Mouse (Mus musculus) G1E (cell line): ENCODE measurements around the gene Gm16253. TPM values are rescaled to one million over a fixed set of nuclear protein-coding genes. Genes with fewer than 3 reads are reported as not detected.

Source experiments
- ATAC-seq: 2 replicates; pipeline ENCODE4 v1.8.0; 2016; ENCODE audit warnings: mild to moderate bottlenecking; ENCODE audit not compliant: insufficient number of reproducible peaks, poor library complexity, low FRiP score, severe bottlenecking; ENCODE audit errors: extremely low read depth
- DNase-seq: peaks from one replicate; pipeline ENCODE4 v3.0.0; 2012; ENCODE audit warnings: low spot score
- H3K27me3 ChIP-seq: 2 replicates; pipeline ENCODE4 v1.6.1; 2012; ENCODE audit warnings: mild to moderate bottlenecking, low read length, inconsistent platforms; ENCODE audit not compliant: insufficient read depth
- H3K36me3 ChIP-seq: replicated peaks from 2 replicates; pipeline ENCODE3; 2012; ENCODE audit warnings: mild to moderate bottlenecking, inconsistent platforms
- H3K4me1 ChIP-seq: 2 replicates; pipeline ENCODE4 v1.6.1; 2012; ENCODE audit warnings: low read depth, low read length, inconsistent platforms, mixed read lengths; ENCODE audit not compliant: insufficient read depth
- H3K4me3 ChIP-seq: 2 replicates; pipeline ENCODE4 v1.5.1; 2012; ENCODE audit warnings: low read depth, mild to moderate bottlenecking, inconsistent platforms, low read length, moderate library complexity, mixed read lengths
- H3K9me3 ChIP-seq: replicated peaks from 2 replicates; pipeline ENCODE4 v1.6.1; 2012; ENCODE audit warnings: inconsistent platforms
- CTCF ChIP-seq: IDR thresholded peaks from 2 replicates; pipeline ENCODE4 v1.5.1; 2012; ENCODE audit warnings: low read depth, low read length, inconsistent platforms, mixed read lengths
- GATA1 ChIP-seq: IDR thresholded peaks from 2 replicates; pipeline ENCODE4 v1.6.1; 2012; ENCODE audit warnings: borderline replicate concordance, low read length, inconsistent platforms, mixed read lengths
- GATA2 ChIP-seq: IDR thresholded peaks from 2 replicates; pipeline ENCODE4 v1.6.1; 2012; ENCODE audit warnings: low read depth, low read length, inconsistent platforms, borderline replicate concordance
- POLR2AphosphoS5 ChIP-seq: IDR thresholded peaks from 2 replicates; pipeline ENCODE4 v1.6.1; 2012; ENCODE audit warnings: low read depth, low read length, inconsistent platforms; ENCODE audit not compliant: insufficient replicate concordance
- TAL1 ChIP-seq: conservative IDR thresholded peaks from 2 replicates; pipeline ENCODE4 v1.6.1; 2012; ENCODE audit warnings: low read depth, low read length, inconsistent platforms, mixed read lengths
- polyA plus RNA-seq: library from polyadenylated mRNA; stranded (reverse); fragments of >175 nt; gene quantifications from 2 replicates; pipeline ENCODE4 v1.2.3, GENCODE M21; 2012
- total RNA-seq, 2 experiments: library from RNA; stranded (forward) in 1 of 2; stranded (reverse) in 1 of 2; fragments of 200-1000 nt in 1 of 2; fragments of >200 nt in 1 of 2; fragmentation: Nextera tagmentation in 1 of 2; gene quantifications; 2 replicates each; pipeline ENCODE4 v1.2.3; 2014 to 2017

The Gm16253 gene
- total and polyA plus RNA-seq, 3 experiments: not detected

GRCm38 (mm10) chr3:96577566-96577965 lies 782 bp downstream of the Gm16253 start:
- H3K4me1 ChIP-seq: peaks cover 33% of the 10 kb centered on the region
- no peak overlapping the region for H3K4me3 ChIP-seq

GRCm38 (mm10) chr3:96578561-96579238 lies 1.9 kb downstream of the Gm16253 start:
- H3K4me3 ChIP-seq: no peak overlapping the region
- ATAC-seq: no peak
- TF ChIP-seq CTCF (no peak), POLR2AphosphoS5 (no peak), GATA1 (no peak), TAL1 (no peak), GATA2 (no peak)
- peaks cover 24% of the 10 kb centered on the region for H3K36me3 ChIP-seq
- no peaks in the 10 kb centered on the region for H3K9me3 ChIP-seq
- peaks cover 29% of the 10 kb centered on the region for H3K4me1 ChIP-seq
- H3K27me3 ChIP-seq: 0 out of 2 replicates have a peak, but pooled peaks cover 8% of the 10 kb centered on the region
- no peak for DNase-seq

More at GRCm38 (mm10) chr3:96577566-96577965, 782 bp downstream of the Gm16253 start:
- Histone ChIP-seq H3K27me3 (peaks cover 13% of the 10 kb centered on the region; the same call in 1 of the 2 replicates), H3K9me3 (no peaks in the 10 kb centered on the region), H3K36me3 (peaks cover 24% of the 10 kb centered on the region)
- ATAC-seq (no peak), DNase-seq (no peak)
- TF ChIP-seq TAL1: no peak
- no peak for TF ChIP-seq POLR2AphosphoS5
- TF ChIP-seq CTCF: no peak
- TF ChIP-seq GATA1: no peak
- no peak for TF ChIP-seq GATA2

- ATAC-seq: no peak
- no peak overlapping the region for H3K4me3 ChIP-seq
- TF ChIP-seq GATA1 (no peak), TAL1 (no peak), POLR2AphosphoS5 (no peak), GATA2 (no peak), CTCF (no peak)
- peaks cover 29% of the 10 kb centered on the region for H3K4me1 ChIP-seq
- 0 out of 2 replicates have a peak, but pooled peaks cover 2% of the 10 kb centered on the region for H3K27me3 ChIP-seq
- DNase-seq: no peak
- H3K36me3 ChIP-seq: peaks cover 26% of the 10 kb centered on the region
- no peaks in the 10 kb centered on the region for H3K9me3 ChIP-seq
Observed at GRCm38 (mm10) chr3:96579239-96579750, 2.5 kb downstream of the Gm16253 start.

- DNase-seq (peak; percentile 66), ATAC-seq (peak; percentile 65)
- H3K36me3 ChIP-seq: peaks cover 26% of the 10 kb centered on the region
- H3K4me1 ChIP-seq: peaks cover 29% of the 10 kb centered on the region
- H3K9me3 ChIP-seq: no peaks in the 10 kb centered on the region
- H3K27me3 ChIP-seq: no peaks in the 10 kb centered on the region
- peak overlapping the region; percentile 42; the same call in 1 of the 2 replicates for H3K4me3 ChIP-seq
- TF ChIP-seq POLR2AphosphoS5: no peak
- peak; percentile 96 for TF ChIP-seq CTCF
- no peak for TF ChIP-seq TAL1
- TF ChIP-seq GATA1: no peak
- TF ChIP-seq GATA2: peak; percentile 97
Observed at GRCm38 (mm10) chr3:96579885-96580454, 3.2 kb downstream of the Gm16253 start.

- no peak for DNase-seq
- TF ChIP-seq TAL1: no peak
- TF ChIP-seq POLR2AphosphoS5: no peak
- no peak for ATAC-seq
- Histone ChIP-seq H3K4me3 (no peak overlapping the region), H3K4me1 (peaks cover 28% of the 10 kb centered on the region), H3K27me3 (no peaks in the 10 kb centered on the region), H3K9me3 (no peaks in the 10 kb centered on the region), H3K36me3 (peaks cover 28% of the 10 kb centered on the region)
Observed at GRCm38 (mm10) chr3:96581141-96581540, 4.4 kb downstream of the Gm16253 start.

GRCm38 (mm10) chr3:96581771-96582515 lies 5.2 kb downstream of the Gm16253 start:
- peaks cover 20% of the 10 kb centered on the region for H3K4me1 ChIP-seq
- ATAC-seq: no peak
- peaks cover 33% of the 10 kb centered on the region for H3K36me3 ChIP-seq
- no peak overlapping the region for H3K4me3 ChIP-seq
- no peak for TF ChIP-seq GATA1
- TF ChIP-seq TAL1: no peak
- TF ChIP-seq POLR2AphosphoS5: no peak
- no peak for TF ChIP-seq CTCF
- no peak for TF ChIP-seq GATA2
- DNase-seq: no peak
- H3K9me3 ChIP-seq: no peaks in the 10 kb centered on the region
- H3K27me3 ChIP-seq: no peaks in the 10 kb centered on the region
